Mouse (Mus musculus): Measurements from ENCODE around the gene Syt16. TPM values are rescaled to one million over a fixed set of nuclear protein-coding genes. Genes with fewer than 3 reads are reported as not detected.

The Syt16 gene
- total RNA-seq (2021), result 100 to 1,000 TPM in 1 of 2 experiments, 10 to 100 TPM in 1; 96.3 to 101 TPM

- intact Hi-C loops (cut with DNase I), result no loop called here
- DNase-seq (ENCODE audit: low spot score in 2 of 2), result peak; percentile 66 to 71
Observed at GRCm38 (mm10) chr12:73997297-73998127, at the start of gene Syt16. Syt16 (plus strand) TSS chr12:73997661.

- intact Hi-C loops (cut with DNase I), result no loop called here
- no peak for DNase-seq (ENCODE audit: low spot score in 2 of 2)
Observed at GRCm38 (mm10) chr12:73948415-73948814, 49.0 kb upstream of the Syt16 start.

GRCm38 (mm10) chr12:73949318-73950058 lies 48.0 kb upstream of the Syt16 start:
- peak; percentile 57 to 67 for DNase-seq (ENCODE audit: low spot score in 2 of 2)
- intact Hi-C loops (cut with DNase I), result no loop called here

GRCm38 (mm10) chr12:73952879-73953278 lies 44.6 kb upstream of the Syt16 start:
- intact Hi-C loops (cut with DNase I), result no loop called here
- peak in 1 of 2 experiments; percentile 47 for DNase-seq (ENCODE audit: low spot score in 2 of 2)

GRCm38 (mm10) chr12:73953420-73954186 lies 43.9 kb upstream of the Syt16 start:
- no peak for DNase-seq (ENCODE audit: low spot score in 2 of 2)
- intact Hi-C loops (cut with DNase I), result no loop called here

- no peak for DNase-seq (ENCODE audit: low spot score in 2 of 2)
- intact Hi-C loops (cut with DNase I), result no loop called here
Observed at GRCm38 (mm10) chr12:73954785-73955184, 42.7 kb upstream of the Syt16 start.

GRCm38 (mm10) chr12:73957676-73958075 lies 39.8 kb upstream of the Syt16 start:
- peak; percentile 27 to 67 for DNase-seq (ENCODE audit: low spot score in 2 of 2)
- intact Hi-C loops (cut with DNase I), result no loop called here

GRCm38 (mm10) chr12:73958830-73959229 lies 38.6 kb upstream of the Syt16 start:
- intact Hi-C loops (cut with DNase I), result no loop called here
- no peak for DNase-seq (ENCODE audit: low spot score in 2 of 2)

- intact Hi-C loops (cut with DNase I), result loop anchor here (5.0 kb wide), 1 partner anchor 257 kb away; no protein-coding TSS in a partner anchor
Observed at GRCm38 (mm10) chr12:73964291-73965281, 32.9 kb upstream of the Syt16 start, which contains the start of gene Snapc1. Snapc1 (plus strand) TSS chr12:73964481.

GRCm38 (mm10) chr12:73969142-73969541 lies 28.3 kb upstream of the Syt16 start:
- DNase-seq (ENCODE audit: low spot score in 2 of 2), result no peak
- intact Hi-C loops (cut with DNase I), result loop anchor here (5.0 kb wide), 1 partner anchor 262 kb away; no protein-coding TSS in a partner anchor

More at GRCm38 (mm10) chr12:73964291-73965281, 32.9 kb upstream of the Syt16 start, which contains the start of gene Snapc1:
- peak; percentile 98 to 99 for DNase-seq (ENCODE audit: low spot score in 2 of 2)

- intact Hi-C loops (cut with DNase I), result loop anchor here (5.0 kb wide), 1 partner anchor 37 kb away; the partner anchor contains the start of gene Gm49321
- DNase-seq (ENCODE audit: low spot score in 2 of 2), result no peak
Observed at GRCm38 (mm10) chr12:73974584-73974983, 22.9 kb upstream of the Syt16 start.

- intact Hi-C loops (cut with DNase I), result no loop called here
- DNase-seq (ENCODE audit: low spot score in 2 of 2), result no peak
Observed at GRCm38 (mm10) chr12:73978144-73978543, 19.3 kb upstream of the Syt16 start.

GRCm38 (mm10) chr12:73979667-73980066 lies 17.8 kb upstream of the Syt16 start:
- intact Hi-C loops (cut with DNase I), result no loop called here
- DNase-seq (ENCODE audit: low spot score in 2 of 2), result no peak

- DNase-seq (ENCODE audit: low spot score in 2 of 2), result peak; percentile 75 to 91
- intact Hi-C loops (cut with DNase I), result no loop called here
Observed at GRCm38 (mm10) chr12:73982533-73982932, 14.9 kb upstream of the Syt16 start.

- no peak for DNase-seq (ENCODE audit: low spot score in 2 of 2)
- intact Hi-C loops (cut with DNase I), result no loop called here
Observed at GRCm38 (mm10) chr12:73986299-73986698, 11.2 kb upstream of the Syt16 start.

- intact Hi-C loops (cut with DNase I), result no loop called here
- DNase-seq (ENCODE audit: low spot score in 2 of 2), result no peak
Observed at GRCm38 (mm10) chr12:73988393-73989008, 9.0 kb upstream of the Syt16 start.

GRCm38 (mm10) chr12:73989594-73989993 lies 7.9 kb upstream of the Syt16 start:
- no peak for DNase-seq (ENCODE audit: low spot score in 2 of 2)
- intact Hi-C loops (cut with DNase I), result no loop called here

- DNase-seq (ENCODE audit: low spot score in 2 of 2), result peak; percentile 53 to 58
- intact Hi-C loops (cut with DNase I), result no loop called here
Observed at GRCm38 (mm10) chr12:73996906-73997296, 560 bp upstream of the Syt16 start.
